Mouse (Mus musculus) embryonic facial prominence, embryonic 11.5 days (tissue): ENCODE data around the gene Gstp1. TPM values are rescaled to one million over a fixed set of nuclear protein-coding genes. Genes with fewer than 3 reads are reported as not detected.
"Not testable (repeated sequence)": the region's sequence is repeated elsewhere in the genome, so short reads cannot be mapped to it uniquely, and the experiment has no call there.

Source experiments
- ATAC-seq: fragments of 200-750 bp; cut with Nextera tagmentation; replicated peaks from 2 replicates; pipeline ENCODE4 v1.8.0; 2017; ENCODE audit warnings: low read depth; ENCODE audit not compliant: insufficient number of reproducible peaks, low FRiP score, low TSS enrichment
- DNase-seq: peaks from one replicate; pipeline ENCODE4 v3.0.0-alpha.2; 2015; ENCODE audit warnings: low spot score
- H3K27ac ChIP-seq: fragments of 300-500 bp; sonication (generic); replicated peaks from 2 replicates; pipeline ENCODE4 v1.5.1; 2014; ENCODE audit warnings: mild to moderate bottlenecking, low read depth, low read length, control low read depth
- H3K27me3 ChIP-seq: fragments of 300-500 bp; sonication (generic); 2 replicates; pipeline ENCODE4 v1.6.1; 2014; ENCODE audit warnings: mild to moderate bottlenecking, low read length, moderate library complexity, mixed read lengths; ENCODE audit not compliant: control insufficient read depth, insufficient read depth
- H3K36me3 ChIP-seq: fragments of 300-500 bp; sonication (generic); replicated peaks from 2 replicates; pipeline ENCODE4 v1.6.1; 2014; ENCODE audit warnings: low read depth, mild to moderate bottlenecking, low read length, moderate library complexity, mixed read lengths; ENCODE audit not compliant: control insufficient read depth, insufficient read depth
- H3K4me1 ChIP-seq: fragments of 300-500 bp; sonication (generic); 2 replicates; pipeline ENCODE4 v1.6.1; 2014; ENCODE audit warnings: low read length, mixed read lengths; ENCODE audit not compliant: control insufficient read depth, insufficient read depth
- H3K4me2 ChIP-seq: fragments of 300-500 bp; sonication (generic); 2 replicates; pipeline ENCODE4 v1.6.1; 2014; ENCODE audit warnings: low read depth, mild to moderate bottlenecking, control low read depth, low read length, moderate library complexity
- H3K4me3 ChIP-seq: fragments of 300-500 bp; sonication (generic); 2 replicates; pipeline ENCODE4 v1.5.1; 2014; ENCODE audit warnings: low read depth, low read length, control low read depth
- H3K9ac ChIP-seq: fragments of 300-500 bp; sonication (generic); replicated peaks from 2 replicates; pipeline ENCODE4 v1.6.1; 2014; ENCODE audit warnings: mild to moderate bottlenecking, control low read depth, low read length
- H3K9me3 ChIP-seq: fragments of 300-500 bp; sonication (generic); replicated peaks from 2 replicates; pipeline ENCODE4 v1.6.1; 2016; ENCODE audit warnings: mild to moderate bottlenecking, low read length, inconsistent platforms, mixed read lengths; ENCODE audit not compliant: control insufficient read depth
- WGBS: fragments of 180-500 bp; shearing (Covaris S2); extraction: QIAGEN DNeasy Blood & Tissue Kit; methylation state at CpG from one replicate; pipeline ENCODE4 v1.1.7; 2014; 5-methylcytosine and 5-hydroxymethylcytosine counted together
- polyA plus RNA-seq: library from polyadenylated mRNA; unstranded; fragments of >200 nt; fragmentation: Nextera tagmentation; extraction: Ambion mirVana; gene quantifications from 2 replicates; pipeline ENCODE4 v1.2.1, GENCODE M21; 2014

The Gstp1 gene
- polyA plus RNA-seq, 1 experiment from 2014 or later = 405 TPM

- 91% methylated on average over 2 of the region's 2 CpGs for WGBS
These were observed 30.5 kb upstream of the Gstp1 start for GRCm38 (mm10) chr19:4068242-4068641.

GRCm38 (mm10) chr19:4066877-4067276, 29.1 kb upstream of the Gstp1 start:
- H3K9ac ChIP-seq = no peak overlapping the region
- H3K4me3 ChIP-seq = no peak overlapping the region
- no peak overlapping the region for H3K27ac ChIP-seq
- H3K27me3 ChIP-seq = no peaks in the 10 kb centered on the region
- no peak overlapping the region for H3K4me2 ChIP-seq
- H3K4me1 ChIP-seq = no peaks in the 10 kb centered on the region
- no peaks in the 10 kb centered on the region for H3K36me3 ChIP-seq
- ATAC-seq (no peak; the same call in 1 of the 2 replicates), DNase-seq (no peak)
- no peaks in the 10 kb centered on the region for H3K9me3 ChIP-seq

More at GRCm38 (mm10) chr19:4068242-4068641, 30.5 kb upstream of the Gstp1 start:
- not testable (repeated sequence) for H3K4me3 ChIP-seq, H3K27me3 ChIP-seq, DNase-seq, H3K36me3 ChIP-seq, H3K4me2 ChIP-seq, ATAC-seq, H3K27ac ChIP-seq, H3K9me3 ChIP-seq, H3K9ac ChIP-seq, H3K4me1 ChIP-seq

GRCm38 (mm10) chr19:4066280-4066679, 28.5 kb upstream of the Gstp1 start:
- Histone ChIP-seq H3K36me3 (no peaks in the 10 kb centered on the region), H3K4me2 (no peak overlapping the region), H3K4me3 (no peak overlapping the region), H3K4me1 (no peaks in the 10 kb centered on the region), H3K9me3 (no peaks in the 10 kb centered on the region), H3K27ac (no peak overlapping the region), H3K9ac (no peak overlapping the region), H3K27me3 (no peaks in the 10 kb centered on the region)
- WGBS = 84% methylated on average over 6 of the region's 6 CpGs
- DNase-seq (no peak), ATAC-seq (no peak)

GRCm38 (mm10) chr19:4064501-4064900, 26.7 kb upstream of the Gstp1 start:
- no CpG with 5 or more reads among the region's 11 CpGs for WGBS
- not testable (repeated sequence) for H3K4me3 ChIP-seq, H3K27ac ChIP-seq, ATAC-seq, H3K27me3 ChIP-seq, H3K36me3 ChIP-seq, H3K9ac ChIP-seq, DNase-seq, H3K9me3 ChIP-seq, H3K4me2 ChIP-seq, H3K4me1 ChIP-seq

GRCm38 (mm10) chr19:4063357-4063756, 25.6 kb upstream of the Gstp1 start:
- not testable (repeated sequence) for DNase-seq, H3K36me3 ChIP-seq, H3K9ac ChIP-seq, H3K4me2 ChIP-seq, H3K27me3 ChIP-seq, H3K27ac ChIP-seq, ATAC-seq, H3K4me1 ChIP-seq, H3K4me3 ChIP-seq, H3K9me3 ChIP-seq
- WGBS = 86% methylated on average over 2 of the region's 4 CpGs

- no peak for DNase-seq
- no peak overlapping the region for H3K4me2 ChIP-seq
- H3K9ac ChIP-seq = no peak overlapping the region
- no peaks in the 10 kb centered on the region for H3K36me3 ChIP-seq
- WGBS = 85% methylated on average over 5 of the region's 6 CpGs
- H3K27me3 ChIP-seq = no peaks in the 10 kb centered on the region
- no peak overlapping the region for H3K4me3 ChIP-seq
- no peak for ATAC-seq
- H3K9me3 ChIP-seq = no peaks in the 10 kb centered on the region
- H3K4me1 ChIP-seq = no peaks in the 10 kb centered on the region
- H3K27ac ChIP-seq = no peak overlapping the region
These were observed 23.2 kb upstream of the Gstp1 start for GRCm38 (mm10) chr19:4060899-4061465.

GRCm38 (mm10) chr19:4060044-4060898, 22.5 kb upstream of the Gstp1 start:
- H3K9ac ChIP-seq, H3K9me3 ChIP-seq, H3K36me3 ChIP-seq, H3K27ac ChIP-seq, H3K27me3 ChIP-seq, ATAC-seq, H3K4me3 ChIP-seq, H3K4me2 ChIP-seq, H3K4me1 ChIP-seq, DNase-seq: not testable (repeated sequence)
- WGBS = 86% methylated on average over 8 of the region's 8 CpGs

- Histone ChIP-seq H3K27ac (no peak within 1 kb of the TSS), H3K27me3 (no peaks in the 10 kb centered on the region), H3K36me3 (no peaks in the 10 kb centered on the region), H3K4me2 (no peak within 1 kb of the TSS), H3K9ac (no peak within 1 kb of the TSS), H3K4me1 (no peaks in the 10 kb centered on the region), H3K4me3 (no peak within 1 kb of the TSS), H3K9me3 (no peaks in the 10 kb centered on the region)
- ATAC-seq = no peak
- 83% methylated on average over 15 of the region's 15 CpGs for WGBS
- no peak for DNase-seq
These were observed 21.4 kb upstream of the Gstp1 start, which contains the start of gene Gstp3 for GRCm38 (mm10) chr19:4059069-4059740. Gene Gstp3 (minus strand): TSS chr19:4059569.
